ENCODE assay signal across 43 mouse cellular contexts in genomic region chr7:12734904-12735303, GRCm38 (mm10). TPM values are rescaled to one million over a fixed set of nuclear protein-coding genes. Genes with fewer than 3 reads are reported as not detected.
"Had no signal": no experiment of that assay in that cellular context is flagged by ENCODE, and none has a peak within 500 bp of the region (broad histone marks: within the 10 kb centered on the region; RNA-seq: fewer than 3 reads in every experiment).

TSS of gene Vmn2r56 (minus strand) at chr7:12735004.

- ATAC-seq: hindbrain, embryonic 16.5 days; hindbrain, postnatal 0 days; inflammation-experienced regulatory T-cells, adult 6 months; intestine, embryonic 15.5 days; intestine, embryonic 16.5 days; intestine, postnatal 0 days had no signal

- H3K9me3 ChIP-seq: heart, embryonic 10.5 days; heart, embryonic 13.5 days; heart, embryonic 15.5 days; hindbrain, embryonic 15.5 days; intestine, embryonic 15.5 days; kidney, embryonic 15.5 days had no signal

- H3K27me3 ChIP-seq: heart, embryonic 13.5 days; heart, embryonic 15.5 days; hindbrain, embryonic 12.5 days; hindbrain, embryonic 13.5 days; hindbrain, embryonic 15.5 days; intestine, embryonic 15.5 days; kidney, embryonic 15.5 days had no signal

- H3K27ac ChIP-seq: heart, embryonic 10.5 days; heart, embryonic 13.5 days; heart, embryonic 15.5 days; hindbrain, embryonic 10.5 days; hindbrain, embryonic 12.5 days; hindbrain, embryonic 13.5 days; hindbrain, embryonic 14.5 days; hindbrain, embryonic 15.5 days; hindbrain, postnatal 0 days; intestine, embryonic 15.5 days; kidney, embryonic 15.5 days; kidney, postnatal 0 days; layer of hippocampus, adult 2 months; left cerebral cortex, adult 2 months had no signal

- H3K4me1 ChIP-seq: heart, embryonic 10.5 days; heart, embryonic 13.5 days; heart, embryonic 15.5 days; hindbrain, embryonic 10.5 days; hindbrain, embryonic 12.5 days; hindbrain, embryonic 13.5 days; hindbrain, embryonic 15.5 days; intestine, embryonic 15.5 days; kidney, embryonic 15.5 days had no signal

- H3K36me3 ChIP-seq: heart, embryonic 10.5 days; heart, embryonic 13.5 days; heart, embryonic 15.5 days; hindbrain, embryonic 10.5 days; hindbrain, embryonic 12.5 days; hindbrain, embryonic 13.5 days; hindbrain, embryonic 15.5 days; intestine, embryonic 15.5 days; kidney, embryonic 15.5 days had no signal

- H3K4me3 ChIP-seq: heart, embryonic 10.5 days; heart, embryonic 13.5 days; heart, embryonic 15.5 days; hindbrain, embryonic 10.5 days; hindbrain, embryonic 12.5 days; hindbrain, embryonic 13.5 days; hindbrain, embryonic 15.5 days; intestine, embryonic 15.5 days; kidney, embryonic 15.5 days; layer of hippocampus, adult 2 months; left cerebral cortex, adult 2 months had no signal

- DNase-seq: heart, postnatal 10 days; heart, postnatal 14 days; heart, postnatal 36 days; heart, postnatal 4 days; kidney, adult 11 months; kidney, adult 18-20 months; kidney, adult 2 months; kidney, adult 8-10 months; kidney, adult 9 months; kidney, postnatal 10 days; kidney, postnatal 14 days; kidney, postnatal 25 days; kidney, postnatal 36 days; kidney, postnatal 4 days; layer of hippocampus, adult 9-11 months; layer of hippocampus, postnatal 36 days had no signal

- H3K4me2 ChIP-seq: heart, embryonic 11.5 days; heart, embryonic 13.5 days; heart, embryonic 15.5 days; hindbrain, embryonic 12.5 days; hindbrain, embryonic 13.5 days; hindbrain, embryonic 14.5 days; hindbrain, embryonic 15.5 days; intestine, embryonic 15.5 days; kidney, embryonic 15.5 days had no signal

- H3K9ac ChIP-seq: heart, embryonic 13.5 days; heart, embryonic 15.5 days; hindbrain, embryonic 12.5 days; hindbrain, embryonic 13.5 days; hindbrain, embryonic 14.5 days; hindbrain, embryonic 15.5 days; intestine, embryonic 15.5 days; kidney, embryonic 15.5 days had no signal

RNA-seq across cellular contexts. Expression of gene Vmn2r56, which starts in this region (rescaled TPM):
- polyA plus RNA-seq: heart, embryonic 10.5 days; heart, embryonic 11.5 days; heart, embryonic 13.5 days; heart, embryonic 14.5 days; heart, embryonic 15.5 days; heart, embryonic 16.5 days; heart, postnatal 0 days; hindbrain, embryonic 10.5 days; hindbrain, embryonic 11.5 days; hindbrain, embryonic 12.5 days; hindbrain, embryonic 13.5 days; hindbrain, embryonic 14.5 days; hindbrain, postnatal 0 days; intestine, embryonic 14.5 days; intestine, embryonic 15.5 days; intestine, embryonic 16.5 days; intestine, postnatal 0 days; kidney, adult 2 months; kidney, embryonic 14.5 days; kidney, embryonic 15.5 days; kidney, embryonic 16.5 days; kidney, postnatal 0 days; large intestine, adult 2 months had no signal
